Mouse (Mus musculus) granulocyte monocyte progenitor cell, adult 5-6 weeks (primary cell): ENCODE measurements at regions not wholly inside any gene's neighbourhood (a gene's known extent, or its start where the extent isn't known, plus 50 kb on each side); places are given as distances from the start of the nearest gene placed in this dataset.
"Not testable (repeated sequence)": the region's sequence is repeated elsewhere in the genome, so short reads cannot be mapped to it uniquely, and the experiment has no call there.

Experiments
- ATAC-seq: replicated peaks from 2 replicates; pipeline ENCODE4 v1.8.0; 2016; ENCODE audit warnings: mild to moderate bottlenecking, moderate TSS enrichment, inconsistent platforms; ENCODE audit not compliant: poor library complexity, severe bottlenecking

DNA sequence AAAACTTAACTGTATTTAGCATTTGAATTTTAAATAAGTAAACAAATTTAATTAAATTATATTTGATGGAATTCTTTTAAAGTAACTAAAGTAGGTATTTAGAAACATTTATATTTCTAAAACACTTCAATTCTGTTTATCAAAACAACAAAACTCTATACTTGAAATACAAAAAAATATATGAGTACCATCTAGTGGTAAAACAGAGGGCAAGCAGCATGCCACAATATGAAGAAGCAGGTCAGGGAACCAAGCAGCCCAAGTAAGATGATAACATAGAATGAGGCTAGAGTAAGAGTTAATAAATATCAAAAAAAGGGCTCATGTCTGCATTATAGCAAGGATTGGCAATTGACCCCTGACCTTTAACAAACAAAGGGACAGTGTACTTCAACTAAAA lies 639.7 kb downstream of the Cdh10 start:
- ATAC-seq = no peak

DNA sequence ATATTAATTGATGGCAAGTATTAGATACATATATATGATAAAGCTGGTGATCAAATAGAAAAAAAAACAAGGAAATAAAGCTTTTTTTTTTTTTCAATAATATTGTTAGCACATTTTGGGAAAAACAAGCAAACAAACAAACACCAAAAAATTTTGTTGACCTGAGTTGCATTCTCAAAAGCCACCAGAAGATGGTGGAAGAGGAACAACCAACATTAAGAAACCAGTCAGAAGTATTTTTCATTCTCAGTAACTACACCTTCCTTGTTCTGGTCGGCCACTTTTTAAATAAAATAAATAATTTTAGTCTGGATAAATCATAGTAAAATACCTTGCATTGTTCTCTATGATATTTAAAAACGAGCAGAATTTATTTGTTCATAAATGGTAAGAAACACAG lies 654.8 kb downstream of the Cdh10 start:
- no peak for ATAC-seq

DNA sequence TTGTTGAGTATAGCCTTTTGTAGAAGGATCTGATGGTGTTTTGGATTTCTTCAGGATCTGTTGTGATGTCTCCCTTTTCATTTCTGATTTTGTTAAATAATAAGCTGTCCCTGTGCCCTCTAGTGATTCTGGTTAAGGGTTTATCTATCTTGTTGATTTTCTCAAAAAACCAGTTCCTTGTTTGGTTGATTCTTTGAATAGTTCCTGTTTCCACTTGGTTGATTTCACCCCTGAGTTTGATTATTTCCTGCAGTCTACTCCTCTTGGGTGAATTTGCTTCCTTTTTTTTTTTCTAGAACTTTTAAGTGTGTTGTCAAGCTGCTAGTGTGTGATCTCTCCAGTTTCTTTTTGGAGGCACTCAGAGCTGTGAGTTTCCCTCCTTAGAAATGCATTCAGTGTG lies 674.8 kb downstream of the Cdh10 start:
- ATAC-seq = not testable (repeated sequence)

DNA sequence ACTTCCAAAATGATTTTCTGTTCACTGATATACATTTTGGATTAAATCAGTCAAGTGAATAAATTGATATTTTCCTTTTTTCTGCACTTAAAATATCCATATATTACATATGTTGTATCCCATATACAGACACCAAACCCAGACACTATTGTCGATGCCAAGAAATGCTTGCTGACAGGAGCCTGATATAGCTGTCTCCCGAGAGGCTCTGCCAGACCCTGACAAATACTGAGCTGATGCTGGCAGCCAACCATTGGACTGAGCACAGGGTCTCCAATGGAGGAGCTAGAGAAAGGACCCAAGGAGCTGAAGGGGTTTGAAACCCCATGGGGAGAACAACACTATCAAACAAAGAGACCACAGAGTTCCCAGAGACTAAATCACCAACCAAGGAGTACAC lies 700.6 kb downstream of the Cdh10 start:
- no peak for ATAC-seq

DNA sequence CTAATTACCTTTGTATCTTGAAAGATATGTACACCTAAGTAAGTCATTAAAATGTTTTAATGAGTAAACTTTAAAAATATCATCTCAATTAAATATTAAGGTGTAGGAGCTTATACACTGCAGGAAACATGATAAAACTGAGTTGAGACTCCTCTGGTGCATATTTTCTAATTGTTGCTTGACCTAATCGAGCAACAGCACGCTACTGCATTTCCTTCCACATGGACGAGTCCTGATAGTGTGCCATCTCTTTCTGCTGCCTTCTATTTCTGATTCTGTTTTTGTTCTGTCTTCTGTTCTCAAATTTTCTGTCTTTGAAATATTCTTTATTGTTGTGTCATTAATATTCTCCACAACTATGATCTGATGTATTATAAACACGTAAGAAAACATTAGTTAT lies 721.9 kb downstream of the Cdh10 start:
- ATAC-seq = no peak

DNA sequence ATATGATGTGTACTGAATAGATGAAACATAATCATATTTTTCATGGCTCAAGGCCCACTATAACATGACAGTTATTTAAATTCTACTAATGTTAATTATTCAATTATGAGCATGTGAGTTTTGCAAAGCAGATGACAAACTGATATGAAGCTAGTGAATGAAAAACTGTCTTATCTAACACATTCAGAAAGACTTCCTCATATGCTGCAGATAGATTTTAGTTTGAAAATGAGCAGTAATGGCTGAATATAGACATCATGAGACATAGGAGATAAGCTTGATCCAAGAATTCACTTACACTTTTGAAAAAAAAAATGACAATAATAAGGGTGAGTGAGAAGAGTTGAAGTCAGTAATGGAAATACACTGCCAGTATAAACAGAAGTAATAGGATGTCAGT lies 731.0 kb downstream of the Cdh10 start:
- no peak for ATAC-seq

DNA sequence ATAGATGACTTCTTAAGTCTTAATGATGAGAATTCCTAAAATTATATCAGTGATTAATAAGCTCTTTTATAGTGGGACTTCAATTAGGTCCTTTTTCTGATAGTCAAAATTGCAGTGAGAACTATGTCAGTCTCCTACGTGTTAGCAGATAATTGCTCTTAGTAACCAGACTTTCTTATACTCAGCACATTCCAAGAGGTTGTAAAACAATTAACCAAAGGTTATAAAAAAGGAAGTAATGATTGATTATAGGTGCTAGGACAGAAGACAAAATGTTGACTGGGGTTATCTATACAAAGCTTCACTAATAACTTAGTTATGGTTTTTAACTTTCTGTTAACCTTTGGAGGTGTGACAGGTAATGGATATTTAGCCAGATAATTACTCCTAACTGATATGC lies 766.0 kb downstream of the Cdh10 start:
- ATAC-seq = no peak

DNA sequence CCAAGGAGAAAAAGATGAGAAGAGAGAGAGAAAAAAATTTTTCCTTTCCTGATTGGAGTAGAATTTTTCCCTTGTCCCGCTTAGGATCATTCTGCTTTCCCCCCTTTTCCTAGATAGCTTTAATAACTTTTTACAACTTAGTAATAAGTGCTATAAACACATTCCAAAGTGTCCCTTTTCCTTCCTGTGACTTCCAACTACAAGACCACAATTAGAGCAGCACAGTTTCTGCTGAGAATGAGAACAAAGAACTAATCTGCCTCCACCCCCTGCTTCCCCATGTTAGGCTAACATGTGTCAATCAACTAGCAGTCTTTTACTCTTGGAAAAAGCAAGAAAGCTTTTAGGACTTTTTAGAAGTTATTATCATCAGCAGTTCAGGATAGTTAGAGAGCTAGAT lies 766.5 kb downstream of the Cdh10 start:
- no peak for ATAC-seq

DNA sequence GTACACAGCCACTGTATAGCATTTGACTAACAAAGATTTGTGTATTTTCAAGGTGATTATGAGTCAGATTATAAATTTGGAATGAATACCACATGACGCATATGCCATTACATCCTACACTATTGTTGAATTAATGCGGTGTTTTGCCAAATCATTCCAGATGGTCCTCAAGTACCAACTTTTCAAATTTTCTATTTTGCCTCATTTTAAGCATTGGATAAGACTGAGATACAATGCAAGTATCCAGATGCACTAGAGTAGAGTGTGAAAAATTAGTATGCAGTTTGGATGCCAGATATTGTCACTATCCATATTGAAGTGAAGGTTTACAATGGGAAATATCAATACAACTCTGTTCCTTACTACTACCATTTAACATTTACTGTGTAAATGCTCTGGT lies 775.0 kb downstream of the Cdh10 start:
- no peak for ATAC-seq

DNA sequence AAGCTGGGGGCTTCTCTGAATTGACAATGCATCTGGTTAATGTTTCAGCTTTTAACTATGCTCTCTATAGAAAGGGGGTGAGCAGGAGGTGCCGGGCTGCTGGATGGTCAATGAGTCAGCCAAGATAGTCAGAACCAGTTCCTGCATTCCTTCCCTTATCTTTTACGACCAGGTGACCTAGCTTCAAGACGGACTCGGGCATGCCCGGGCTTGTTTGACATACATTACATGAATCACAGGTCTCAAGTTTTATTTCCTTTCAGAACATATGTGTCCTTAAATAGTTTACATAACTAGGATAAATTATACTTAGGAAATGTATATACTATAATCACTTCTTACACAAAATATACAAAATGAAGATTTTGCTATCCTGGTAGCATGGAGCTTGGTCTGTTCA lies 803.6 kb downstream of the Cdh10 start:
- ATAC-seq = not testable (repeated sequence)

DNA sequence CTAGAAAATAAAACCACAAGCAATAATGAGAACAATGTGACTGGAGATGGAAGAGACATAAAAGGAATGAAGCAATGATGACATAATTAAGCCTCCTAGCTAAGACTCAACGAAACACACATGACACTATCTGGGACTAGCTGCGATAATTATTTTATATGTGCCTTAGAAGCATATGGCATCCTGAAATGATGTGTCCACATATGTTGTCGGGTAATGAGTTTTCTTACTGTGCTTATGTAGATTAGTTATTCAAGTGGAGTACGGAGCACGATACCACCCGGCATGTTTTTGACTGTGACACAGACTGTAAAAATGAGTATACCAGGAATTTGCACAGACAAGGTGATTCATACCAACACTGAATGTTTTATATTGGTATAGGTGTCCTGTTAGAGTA lies 781.7 kb upstream of the Cdh12 start:
- no peak for ATAC-seq

DNA sequence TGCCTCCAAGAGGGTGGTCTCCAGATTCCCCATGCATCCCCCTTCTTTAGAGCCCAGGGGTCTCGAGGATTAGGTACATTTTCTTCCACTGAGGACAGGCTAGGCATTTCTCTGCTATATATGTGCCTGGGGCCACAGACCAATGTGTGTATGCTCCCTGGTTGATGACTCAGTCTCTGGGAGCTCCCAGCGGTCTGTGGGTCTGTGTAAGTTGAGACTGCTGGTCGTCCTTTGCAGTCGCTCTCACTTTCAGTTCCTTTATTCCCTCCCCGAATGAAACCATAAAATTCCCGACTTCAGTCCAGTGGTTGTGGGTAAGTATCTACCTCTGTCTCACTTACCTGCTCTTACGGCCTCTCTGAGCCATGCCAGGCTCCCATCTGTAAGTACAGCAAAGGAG lies 773.5 kb upstream of the Cdh12 start:
- ATAC-seq = peak; percentile 92

DNA sequence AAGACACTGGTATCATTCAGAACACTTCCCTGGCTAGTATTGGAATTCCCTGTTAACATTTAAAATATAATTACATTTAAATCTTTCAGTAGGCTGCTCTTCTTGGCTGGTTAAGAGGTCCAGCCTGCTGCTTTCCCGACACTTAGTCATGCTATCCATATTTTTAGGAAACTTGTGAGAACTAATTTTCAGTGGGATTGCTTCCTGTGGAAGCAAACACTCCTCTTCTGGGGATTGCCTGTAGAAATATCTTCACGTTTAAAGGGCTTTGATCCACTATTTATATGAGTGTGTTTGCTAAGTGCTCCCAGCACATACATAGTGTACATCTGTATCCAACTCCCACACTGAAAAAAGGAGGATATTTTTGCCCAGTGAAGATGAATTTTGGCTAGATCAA lies 761.8 kb upstream of the Cdh12 start:
- ATAC-seq = no peak

DNA sequence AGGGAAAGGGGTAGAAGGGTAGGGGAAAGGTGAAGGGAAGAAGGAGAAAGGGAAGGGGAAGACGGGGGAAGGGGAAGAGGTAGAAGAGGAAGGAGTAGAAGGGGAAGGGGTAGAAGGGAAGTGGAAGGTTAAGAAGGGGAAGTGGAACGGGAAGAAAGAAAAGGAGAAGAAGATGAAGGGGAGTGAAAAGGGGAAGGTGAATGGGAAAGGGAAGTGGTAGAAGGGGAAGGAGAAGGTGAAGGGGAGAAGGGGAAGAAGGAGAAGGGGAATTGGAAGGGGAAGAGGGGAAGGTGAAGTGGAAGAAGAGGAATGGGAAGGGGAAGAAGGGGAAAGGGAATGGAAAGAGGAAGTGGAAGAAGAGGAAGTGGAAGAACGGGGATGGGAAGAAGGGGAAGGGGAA lies 737.3 kb upstream of the Cdh12 start:
- ATAC-seq = peak; percentile 68
